Mouse (Mus musculus) lung, adult 2 months (tissue): ENCODE measurements at regions not wholly inside any gene's neighbourhood (a gene's known extent, or its start where the extent isn't known, plus 50 kb on each side); places are given as distances from the start of the nearest gene placed in this dataset.

Experiments
- CTCF ChIP-seq: fragments of 200-500 bp; IDR thresholded peaks from 2 replicates; pipeline ENCODE4 v1.5.1; 2011; ENCODE audit warnings: mild to moderate bottlenecking, low read length, control low read depth; ENCODE audit not compliant: insufficient read depth
- POLR2A ChIP-seq: fragments of 200-500 bp; IDR thresholded peaks from 2 replicates; pipeline ENCODE4 v1.6.1; 2011; ENCODE audit warnings: low read depth, mild to moderate bottlenecking, control low read depth, low read length, borderline replicate concordance; ENCODE audit errors: extremely low read depth

GRCm38 (mm10) chr1:183780779-183781178 lies 232.3 kb upstream of the Dusp10 start:
- TF ChIP-seq CTCF (no peak), POLR2A (no peak)
